Mouse (Mus musculus): ENCODE data around the gene Fam162b.

- TF ChIP-seq CHD2 (IDR thresholded peaks at IDR 0.05; ENCODE audit: low read depth, low read length) (no peak), ZNF384 (IDR thresholded peaks at IDR 0.05; ENCODE audit: low read depth, low read length) (no peak), HCFC1 (IDR thresholded peaks at IDR 0.05; ENCODE audit: borderline replicate concordance, insufficient read depth, low read length) (no peak), MAFK (IDR thresholded peaks at IDR 0.05; ENCODE audit: insufficient read depth, low read depth, low read length) (no peak), ZC3H11A (IDR thresholded peaks at IDR 0.05; ENCODE audit: borderline replicate concordance, low read depth, low read length) (no peak)
Observed at GRCm38 (mm10) chr10:51618538-51618937, 28.2 kb upstream of the Fam162b start.
